Mouse (Mus musculus): ENCODE measurements around the gene Zfp536. TPM values are rescaled to one million over a fixed set of nuclear protein-coding genes. Genes with fewer than 3 reads are reported as not detected.

Zfp536 gene
- polyA plus RNA-seq, 1 experiment from 2014 or later: 45.7 TPM

DNA sequence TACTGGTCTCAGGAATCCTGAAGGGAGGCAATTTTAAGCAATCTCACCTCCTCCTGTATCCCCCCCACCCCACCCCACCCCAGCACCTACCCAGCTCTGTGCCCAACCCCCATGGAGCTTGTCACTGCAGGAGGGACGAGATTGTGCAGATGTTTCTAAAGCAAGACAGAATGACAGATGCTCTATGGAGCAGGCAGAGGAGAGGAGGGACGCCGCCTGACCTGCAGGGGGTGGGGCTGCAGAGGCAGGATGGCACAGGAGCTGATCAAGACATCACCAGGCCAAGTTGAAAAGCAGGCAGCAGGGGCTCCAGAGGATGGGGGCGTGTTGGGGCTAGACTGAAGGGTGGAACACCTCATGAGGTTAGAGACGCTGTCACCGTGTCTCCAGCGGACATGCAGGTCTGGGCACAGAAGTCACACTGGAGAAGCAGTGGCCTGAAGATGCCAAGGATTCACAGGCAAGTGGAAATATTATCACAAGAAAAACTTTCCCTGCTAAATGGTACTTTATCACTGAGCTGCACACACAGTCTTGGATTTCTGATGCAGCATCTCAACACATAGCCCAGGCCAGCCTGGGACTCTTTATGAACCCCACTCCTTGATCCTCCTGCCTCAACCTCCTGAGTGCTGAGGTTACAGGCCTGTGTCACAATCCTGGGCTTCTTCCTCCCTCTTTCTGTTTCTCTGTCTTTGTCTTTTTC is 37.6 kb downstream of the Zfp536 start:
- WGBS: 38% methylated on average over 7 of the region's 7 CpGs
- no peaks in the 10 kb centered on the region for H3K27me3 ChIP-seq (ENCODE audit: control insufficient read depth, insufficient read depth, low read length)
- no peaks in the 10 kb centered on the region for H3K9me3 ChIP-seq (ENCODE audit: control insufficient read depth, low read length)
- peaks cover 24% of the 10 kb centered on the region for H3K4me1 ChIP-seq (ENCODE audit: control insufficient read depth, insufficient read depth, low read length)
- H3K9ac ChIP-seq (replicated peaks; ENCODE audit: low read depth, low read length): no peak overlapping the region
- no peaks in the 10 kb centered on the region for H3K36me3 ChIP-seq (ENCODE audit: control insufficient read depth, insufficient read depth, low read length)
- no peak overlapping the region for H3K27ac ChIP-seq (ENCODE audit: low read depth, low read length)
- no peak overlapping the region for H3K4me2 ChIP-seq (ENCODE audit: low read depth, low read length)
- ATAC-seq (ENCODE audit: low read depth): peak; percentile 44; the same call in 1 of the 2 replicates
- H3K4me3 ChIP-seq (ENCODE audit: low read depth, low read length): no peak overlapping the region

DNA sequence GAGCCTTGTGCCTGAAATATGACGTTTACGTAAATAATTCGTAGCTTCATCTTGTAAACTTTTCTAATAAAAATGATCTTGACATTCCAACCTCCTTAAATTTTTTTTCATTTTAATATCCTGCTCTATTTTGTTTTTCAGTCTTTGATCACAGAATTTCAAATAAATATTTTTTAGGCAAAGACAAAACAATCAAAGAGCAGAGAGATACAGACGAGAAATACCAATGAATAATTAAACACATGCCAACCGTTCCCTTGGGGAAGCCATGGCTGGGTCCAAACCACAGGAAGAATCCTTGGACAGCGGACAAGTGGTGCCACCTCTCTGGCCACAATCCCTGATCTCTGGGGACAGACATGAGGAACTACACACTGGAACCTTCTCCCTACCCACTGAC is 38.3 kb downstream of the Zfp536 start:
- ATAC-seq (ENCODE audit: low read depth): no peak
- H3K27ac ChIP-seq (ENCODE audit: low read depth, low read length): no peak overlapping the region
- 42% methylated on average over 6 of the region's 6 CpGs for WGBS

DNA sequence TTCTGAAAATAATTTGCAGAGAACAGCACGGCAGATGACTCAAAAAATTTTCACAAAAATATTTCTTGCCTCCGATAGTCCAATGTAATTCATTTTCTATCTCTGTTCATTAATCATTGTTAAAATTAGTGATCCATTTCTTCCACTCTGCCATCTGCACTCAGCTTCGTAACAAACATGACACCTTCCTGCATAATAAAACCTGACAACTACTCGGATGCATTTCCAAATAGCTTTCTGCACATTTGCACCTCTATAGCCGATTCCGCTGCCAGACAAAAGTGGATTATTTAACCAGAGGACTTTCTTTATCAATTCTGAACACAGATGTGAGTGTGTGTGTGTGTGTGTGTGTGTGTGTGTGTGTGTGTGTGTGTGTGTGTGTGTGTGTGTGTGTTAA is 38.9 kb downstream of the Zfp536 start:
- Histone ChIP-seq H3K4me2 (ENCODE audit: low read depth, low read length) (no peak overlapping the region), H3K9ac (replicated peaks; ENCODE audit: low read depth, low read length) (no peak overlapping the region), H3K9me3 (ENCODE audit: control insufficient read depth, low read length) (no peaks in the 10 kb centered on the region), H3K4me1 (ENCODE audit: control insufficient read depth, insufficient read depth, low read length) (peaks cover 24% of the 10 kb centered on the region), H3K27ac (ENCODE audit: low read depth, low read length) (no peak overlapping the region), H3K4me3 (ENCODE audit: low read depth, low read length) (no peak overlapping the region), H3K27me3 (ENCODE audit: control insufficient read depth, insufficient read depth, low read length) (no peaks in the 10 kb centered on the region), H3K36me3 (ENCODE audit: control insufficient read depth, insufficient read depth, low read length) (no peaks in the 10 kb centered on the region)
- 35% methylated on average over 6 of the region's 6 CpGs for WGBS
- no peak for ATAC-seq (ENCODE audit: low read depth)

More for the DNA sequence above, 38.3 kb downstream of the Zfp536 start:
- Histone ChIP-seq H3K4me3 (ENCODE audit: low read depth, low read length) (no peak overlapping the region), H3K9ac (replicated peaks; ENCODE audit: low read depth, low read length) (no peak overlapping the region), H3K9me3 (ENCODE audit: control insufficient read depth, low read length) (no peaks in the 10 kb centered on the region), H3K4me2 (ENCODE audit: low read depth, low read length) (no peak overlapping the region), H3K4me1 (ENCODE audit: control insufficient read depth, insufficient read depth, low read length) (peaks cover 24% of the 10 kb centered on the region), H3K27me3 (ENCODE audit: control insufficient read depth, insufficient read depth, low read length) (no peaks in the 10 kb centered on the region), H3K36me3 (ENCODE audit: control insufficient read depth, insufficient read depth, low read length) (no peaks in the 10 kb centered on the region)

DNA sequence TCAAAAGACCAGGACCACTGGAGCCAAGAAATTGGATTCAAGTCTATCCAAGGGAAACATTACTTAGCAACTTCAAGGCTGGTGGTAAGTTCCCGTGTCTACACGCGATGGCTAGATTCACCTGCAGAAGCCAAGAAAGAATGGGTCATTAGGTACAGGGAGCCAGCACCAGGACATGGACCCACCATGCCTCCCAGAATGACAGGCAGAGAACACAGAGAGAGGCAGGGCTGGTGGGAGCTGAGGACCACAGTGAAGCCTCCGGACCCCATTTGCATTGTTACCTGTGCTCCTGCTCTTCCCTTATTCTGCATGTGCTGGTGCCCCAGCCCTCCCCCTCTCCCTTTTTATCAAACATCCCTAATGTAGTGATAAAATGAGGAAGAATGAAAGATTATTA is 39.4 kb downstream of the Zfp536 start:
- Histone ChIP-seq H3K36me3 (ENCODE audit: control insufficient read depth, insufficient read depth, low read length) (no peaks in the 10 kb centered on the region), H3K9ac (replicated peaks; ENCODE audit: low read depth, low read length) (no peak overlapping the region), H3K4me1 (ENCODE audit: control insufficient read depth, insufficient read depth, low read length) (peaks cover 24% of the 10 kb centered on the region), H3K9me3 (ENCODE audit: control insufficient read depth, low read length) (no peaks in the 10 kb centered on the region), H3K4me2 (ENCODE audit: low read depth, low read length) (no peak overlapping the region), H3K4me3 (ENCODE audit: low read depth, low read length) (no peak overlapping the region), H3K27me3 (ENCODE audit: control insufficient read depth, insufficient read depth, low read length) (no peaks in the 10 kb centered on the region), H3K27ac (ENCODE audit: low read depth, low read length) (no peak overlapping the region)
- 90% methylated on average over 4 of the region's 4 CpGs for WGBS
- ATAC-seq (ENCODE audit: low read depth): no peak

DNA sequence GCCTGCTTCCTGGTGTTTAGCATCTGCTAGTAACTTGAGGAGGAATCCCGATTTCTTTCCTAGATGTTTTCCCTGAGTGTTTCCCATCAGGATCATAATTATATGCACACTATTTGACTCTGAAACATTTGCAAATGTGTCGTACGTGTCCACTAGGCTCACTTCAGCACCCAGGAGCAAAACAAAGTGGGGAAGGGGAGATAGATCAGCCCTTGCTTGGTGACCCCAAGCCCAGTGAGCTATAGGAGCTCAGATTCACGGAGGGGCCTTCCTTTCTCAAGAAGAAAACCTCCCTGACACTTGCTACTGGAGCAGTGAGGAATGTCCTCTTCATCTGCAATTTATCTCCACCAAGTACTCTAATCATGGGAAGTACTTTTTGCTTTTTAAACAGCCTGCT is 40.7 kb downstream of the Zfp536 start:
- Histone ChIP-seq H3K4me2 (ENCODE audit: low read depth, low read length) (no peak overlapping the region), H3K27ac (ENCODE audit: low read depth, low read length) (no peak overlapping the region), H3K9me3 (ENCODE audit: control insufficient read depth, low read length) (no peaks in the 10 kb centered on the region), H3K27me3 (ENCODE audit: control insufficient read depth, insufficient read depth, low read length) (no peaks in the 10 kb centered on the region), H3K4me1 (ENCODE audit: control insufficient read depth, insufficient read depth, low read length) (peaks cover 24% of the 10 kb centered on the region), H3K36me3 (ENCODE audit: control insufficient read depth, insufficient read depth, low read length) (no peaks in the 10 kb centered on the region), H3K9ac (replicated peaks; ENCODE audit: low read depth, low read length) (no peak overlapping the region), H3K4me3 (ENCODE audit: low read depth, low read length) (no peak overlapping the region)
- 63% methylated on average over 4 of the region's 4 CpGs for WGBS
- no peak for ATAC-seq (ENCODE audit: low read depth)

DNA sequence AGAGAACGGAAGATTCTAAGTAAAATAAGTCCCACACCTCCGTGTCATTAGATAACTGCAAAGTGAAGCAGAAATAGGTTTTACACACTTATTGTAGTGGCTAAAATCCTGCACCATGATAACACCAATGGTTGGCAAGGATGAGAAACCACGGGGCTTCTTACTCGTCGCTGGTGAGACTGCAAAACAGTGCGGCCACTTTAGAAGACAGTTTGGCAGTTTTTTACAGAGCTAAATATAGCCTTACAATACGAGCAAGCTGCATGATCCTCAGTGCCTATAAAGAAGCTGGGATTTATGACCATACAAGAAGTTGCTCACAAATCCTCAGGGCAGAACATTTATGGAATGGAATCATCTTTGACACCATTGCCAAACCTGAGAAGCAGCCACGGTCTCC is 45.7 kb downstream of the Zfp536 start:
- H3K4me1 ChIP-seq (ENCODE audit: control insufficient read depth, insufficient read depth, low read length): peaks cover 9% of the 10 kb centered on the region
- WGBS: 76% methylated on average over 8 of the region's 8 CpGs
- H3K36me3 ChIP-seq (ENCODE audit: control insufficient read depth, insufficient read depth, low read length): no peaks in the 10 kb centered on the region
- no peak overlapping the region for H3K4me3 ChIP-seq (ENCODE audit: low read depth, low read length)
- no peak for ATAC-seq (ENCODE audit: low read depth)
- H3K27me3 ChIP-seq (ENCODE audit: control insufficient read depth, insufficient read depth, low read length): no peaks in the 10 kb centered on the region
- no peaks in the 10 kb centered on the region for H3K9me3 ChIP-seq (ENCODE audit: control insufficient read depth, low read length)
- H3K4me2 ChIP-seq (ENCODE audit: low read depth, low read length): no peak overlapping the region
- H3K9ac ChIP-seq (replicated peaks; ENCODE audit: low read depth, low read length): no peak overlapping the region
- H3K27ac ChIP-seq (ENCODE audit: low read depth, low read length): no peak overlapping the region

DNA sequence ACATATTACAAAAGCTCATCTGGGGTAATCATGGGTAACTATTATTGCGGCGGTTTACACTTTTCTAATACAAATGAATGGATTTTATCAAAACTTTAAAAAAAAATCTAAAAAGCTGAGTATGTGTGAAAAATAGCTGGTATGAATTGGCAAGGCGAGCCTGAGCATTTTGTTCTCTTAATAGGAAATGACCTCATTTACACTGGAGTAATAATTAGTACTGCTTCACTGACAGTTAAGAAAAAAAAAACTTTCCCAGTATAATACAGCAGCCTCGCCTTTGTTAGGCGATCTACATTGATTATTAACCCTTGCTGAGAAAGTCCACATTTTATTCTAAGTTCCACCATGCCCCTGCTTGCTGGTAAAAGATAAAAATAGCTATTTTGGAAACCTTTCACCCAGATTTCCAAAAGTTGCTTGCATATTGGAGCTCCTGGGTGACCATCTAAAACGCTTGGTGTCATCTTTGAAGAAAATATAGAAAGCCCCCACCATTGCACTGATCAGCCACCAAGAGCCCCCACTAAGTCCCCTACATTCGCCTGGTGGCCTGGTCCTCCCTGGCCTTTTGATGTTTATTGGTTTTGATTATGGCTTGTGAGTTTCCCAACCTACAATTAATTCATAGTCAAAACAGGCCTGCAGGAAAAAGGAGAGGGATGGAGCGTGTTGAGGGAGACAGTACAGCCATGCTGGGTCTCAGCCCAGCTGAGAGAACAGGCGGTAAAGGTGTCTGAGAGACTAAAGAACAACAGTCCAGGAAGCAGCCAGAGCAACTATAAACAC is 49.2 kb downstream of the Zfp536 start:
- Histone ChIP-seq H3K36me3 (ENCODE audit: control insufficient read depth, insufficient read depth, low read length) (no peaks in the 10 kb centered on the region), H3K9me3 (ENCODE audit: control insufficient read depth, low read length) (no peaks in the 10 kb centered on the region), H3K27ac (ENCODE audit: low read depth, low read length) (no peak overlapping the region), H3K27me3 (ENCODE audit: control insufficient read depth, insufficient read depth, low read length) (no peaks in the 10 kb centered on the region), H3K4me3 (ENCODE audit: low read depth, low read length) (no peak overlapping the region), H3K9ac (replicated peaks; ENCODE audit: low read depth, low read length) (no peak overlapping the region), H3K4me1 (ENCODE audit: control insufficient read depth, insufficient read depth, low read length) (peaks cover 9% of the 10 kb centered on the region), H3K4me2 (ENCODE audit: low read depth, low read length) (no peak overlapping the region)
- WGBS: 49% methylated on average over 9 of the region's 9 CpGs
- ATAC-seq (ENCODE audit: low read depth): no peak

DNA sequence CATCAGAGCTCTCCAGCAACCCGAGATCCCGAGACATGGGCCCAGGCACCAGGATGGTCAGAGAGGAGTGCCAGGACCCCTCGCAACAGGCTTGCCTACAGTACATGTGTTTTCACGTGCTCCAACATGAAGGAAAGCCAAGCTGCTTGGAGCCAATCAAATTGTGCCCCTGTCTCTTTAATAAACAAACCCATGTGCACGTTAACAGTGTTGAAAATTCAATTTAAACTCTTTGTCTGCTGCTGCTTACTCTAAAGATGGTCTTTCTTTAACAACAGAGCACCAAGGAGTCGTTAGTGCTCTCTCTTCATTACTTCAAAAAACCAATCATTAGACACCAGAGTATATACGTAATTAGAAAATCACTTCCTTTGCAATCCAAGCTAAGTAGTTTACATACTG is 50.2 kb downstream of the Zfp536 start:
- Histone ChIP-seq H3K4me3 (ENCODE audit: low read depth, low read length) (no peak overlapping the region), H3K4me2 (ENCODE audit: low read depth, low read length) (no peak overlapping the region), H3K27ac (ENCODE audit: low read depth, low read length) (no peak overlapping the region; the same call in 1 of the 2 replicates), H3K9ac (replicated peaks; ENCODE audit: low read depth, low read length) (no peak overlapping the region), H3K9me3 (ENCODE audit: control insufficient read depth, low read length) (no peaks in the 10 kb centered on the region), H3K36me3 (ENCODE audit: control insufficient read depth, insufficient read depth, low read length) (no peaks in the 10 kb centered on the region), H3K4me1 (ENCODE audit: control insufficient read depth, insufficient read depth, low read length) (peaks cover 13% of the 10 kb centered on the region), H3K27me3 (ENCODE audit: control insufficient read depth, insufficient read depth, low read length) (no peaks in the 10 kb centered on the region)
- peak; percentile 65 for ATAC-seq (ENCODE audit: low read depth)
- 46% methylated on average over 7 of the region's 7 CpGs for WGBS

DNA sequence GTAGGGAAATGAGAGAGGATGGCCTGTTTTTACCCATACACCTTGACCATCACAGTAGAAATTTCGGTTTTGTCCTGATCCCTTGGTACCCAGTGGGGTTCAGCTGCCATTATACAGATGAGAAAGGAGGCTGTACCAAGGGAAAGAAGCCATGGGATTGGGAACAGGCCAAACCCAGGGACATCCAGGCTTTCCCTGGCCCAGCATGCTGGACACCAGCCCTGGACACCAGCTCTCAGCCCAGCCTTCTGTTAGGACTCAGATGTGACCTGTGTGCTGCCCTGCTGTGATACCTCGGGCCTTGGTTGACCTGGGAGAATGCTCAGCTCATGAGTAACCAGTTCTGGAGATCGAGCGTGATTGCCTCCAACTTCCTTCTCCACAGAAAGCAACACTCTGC is 51.8 kb downstream of the Zfp536 start:
- no peak for ATAC-seq (ENCODE audit: low read depth)
- no peaks in the 10 kb centered on the region for H3K27me3 ChIP-seq (ENCODE audit: control insufficient read depth, insufficient read depth, low read length)
- H3K36me3 ChIP-seq (ENCODE audit: control insufficient read depth, insufficient read depth, low read length): no peaks in the 10 kb centered on the region
- no peaks in the 10 kb centered on the region for H3K9me3 ChIP-seq (ENCODE audit: control insufficient read depth, low read length)
- no peak overlapping the region for H3K4me3 ChIP-seq (ENCODE audit: low read depth, low read length)
- H3K27ac ChIP-seq (ENCODE audit: low read depth, low read length): no peak overlapping the region
- WGBS: 91% methylated on average over 4 of the region's 4 CpGs
- peaks cover 13% of the 10 kb centered on the region for H3K4me1 ChIP-seq (ENCODE audit: control insufficient read depth, insufficient read depth, low read length)
- H3K4me2 ChIP-seq (ENCODE audit: low read depth, low read length): no peak overlapping the region
- no peak overlapping the region for H3K9ac ChIP-seq (replicated peaks; ENCODE audit: low read depth, low read length)

Data from neural tube, embryonic 14.5 days (tissue).